Mouse (Mus musculus): ENCODE data around the gene Ubr2.

DNA sequence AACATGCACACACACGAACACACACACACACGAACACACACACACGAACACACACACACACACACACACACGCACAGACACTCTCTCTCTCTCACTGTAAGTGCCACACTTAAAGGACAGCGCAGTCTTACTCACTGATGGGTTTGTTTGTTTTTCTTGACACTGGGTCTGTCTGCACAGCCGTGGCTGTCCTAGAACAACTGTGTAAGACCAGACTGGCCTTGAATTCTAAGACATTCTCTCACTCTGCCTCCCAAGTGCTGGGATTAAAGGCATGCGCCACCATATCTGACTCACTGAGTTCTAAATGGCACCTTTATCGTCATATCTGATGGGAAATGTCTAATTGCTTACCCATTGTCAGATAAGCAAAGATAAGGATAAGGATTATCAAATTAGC lies 7.1 kb downstream of the Ubr2 start:
- TF ChIP-seq GATA1 (IDR thresholded peaks at IDR 0.05; ENCODE audit: low read length), result no peak
- no peak for TF ChIP-seq TAL1 (IDR thresholded peaks at IDR 0.05; ENCODE audit: low read length)
